Mouse (Mus musculus): ENCODE data around the gene Tut7.
A peak's percentile ranks its signal among the peaks of the same experiment; 100 is the strongest.
"Not testable (repeated sequence)": the region's sequence is repeated elsewhere in the genome, so short reads cannot be mapped to it uniquely, and the experiment has no call there.

The Tut7 gene

DNA sequence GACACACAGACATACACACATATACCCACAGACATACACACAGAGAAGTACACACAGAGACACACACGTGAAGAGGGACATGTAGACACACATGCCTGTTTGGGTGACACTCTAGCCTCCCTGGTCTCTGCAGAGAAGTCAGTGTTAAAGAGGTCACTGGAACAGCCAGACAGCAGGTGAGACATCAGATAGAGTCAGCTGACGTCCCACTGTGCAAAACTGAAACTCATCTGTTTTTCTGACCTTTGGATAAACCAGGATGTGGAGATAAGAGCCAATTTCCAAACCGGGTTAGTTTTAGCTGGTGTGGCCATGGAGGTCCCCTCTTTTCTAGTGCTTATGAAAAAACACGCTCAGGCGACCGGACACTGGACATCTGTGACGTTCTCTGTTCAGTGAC lies 9.5 kb upstream of the Tut7 start:
- no peak for DNase-seq

DNA sequence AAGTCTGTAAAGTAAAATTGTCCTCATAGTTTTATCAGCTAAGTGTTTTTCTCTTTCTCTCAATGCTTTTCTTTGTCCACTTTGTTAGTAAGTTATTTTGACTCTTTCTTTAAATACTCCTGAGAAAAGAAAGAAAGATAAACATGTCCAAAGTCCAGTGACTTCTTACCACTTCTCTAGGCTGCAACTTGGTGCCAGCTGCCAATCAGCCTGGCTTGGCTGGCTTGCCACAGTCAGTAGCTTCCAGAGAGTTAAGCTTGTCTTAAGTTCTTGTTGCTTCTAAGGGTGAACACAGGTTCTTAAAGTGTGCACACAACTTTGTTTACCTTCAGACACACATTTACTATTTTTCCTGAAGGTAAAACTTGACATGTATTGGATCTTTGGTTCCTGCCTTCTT lies 3.0 kb upstream of the Tut7 start:
- DNase-seq: no peak

DNA sequence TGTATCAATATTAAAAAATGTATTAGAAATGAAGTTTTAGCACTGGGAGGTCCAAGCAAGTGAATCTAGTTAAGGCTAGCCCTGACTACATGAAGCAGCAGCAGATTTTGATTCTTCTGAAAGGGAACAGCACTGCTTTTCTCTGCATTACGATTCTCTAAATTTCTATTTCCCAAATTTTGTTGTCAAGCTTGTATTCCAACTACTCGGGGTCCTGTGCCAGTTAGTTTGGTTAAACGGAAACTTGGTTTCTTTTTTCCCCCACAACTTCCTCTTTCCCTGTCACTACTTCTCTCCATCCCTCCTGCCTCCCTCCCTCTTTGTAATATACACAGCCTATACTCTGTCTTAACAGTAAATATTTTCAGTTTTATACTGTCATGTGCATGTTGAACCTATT lies 2.1 kb downstream of the Tut7 start:
- no peak for DNase-seq

DNA sequence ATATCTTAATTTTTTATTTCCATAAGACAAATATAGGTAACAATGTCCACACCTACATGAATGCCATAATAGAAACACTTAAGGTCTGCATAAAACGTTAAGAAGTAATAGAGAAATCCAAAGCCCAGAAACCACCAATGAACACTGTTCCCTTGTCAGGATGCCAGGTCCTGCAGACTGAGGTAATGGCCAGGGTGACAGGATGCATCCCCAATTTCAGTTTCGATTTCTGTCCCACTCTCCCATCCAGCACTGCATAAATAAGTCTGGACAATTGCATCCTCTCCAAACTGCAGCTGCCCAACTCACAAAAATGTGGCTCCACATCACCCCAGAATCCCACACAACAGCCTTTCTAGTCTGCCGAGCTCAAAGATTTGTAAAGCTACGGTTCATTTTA lies 2.8 kb downstream of the Tut7 start:
- no peak for DNase-seq

DNA sequence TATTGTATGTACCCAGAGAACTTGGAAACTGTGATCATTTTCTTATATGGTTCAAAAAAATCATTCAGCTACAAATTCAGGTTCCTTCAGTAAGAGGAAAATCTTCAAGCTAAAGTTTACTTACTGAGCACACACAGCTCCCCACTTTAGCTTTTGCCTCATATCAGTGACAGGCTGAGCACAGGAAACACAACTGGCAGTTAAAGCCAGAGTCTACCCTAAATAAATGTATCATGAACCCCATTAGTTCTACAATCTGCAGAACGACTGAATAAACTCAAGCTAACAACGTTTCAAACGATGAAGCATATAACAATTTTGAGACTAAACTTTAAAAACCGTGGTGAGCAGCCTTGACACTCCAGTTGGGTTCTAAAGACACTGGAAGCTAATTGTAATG lies 5.6 kb downstream of the Tut7 start:
- DNase-seq: no peak

DNA sequence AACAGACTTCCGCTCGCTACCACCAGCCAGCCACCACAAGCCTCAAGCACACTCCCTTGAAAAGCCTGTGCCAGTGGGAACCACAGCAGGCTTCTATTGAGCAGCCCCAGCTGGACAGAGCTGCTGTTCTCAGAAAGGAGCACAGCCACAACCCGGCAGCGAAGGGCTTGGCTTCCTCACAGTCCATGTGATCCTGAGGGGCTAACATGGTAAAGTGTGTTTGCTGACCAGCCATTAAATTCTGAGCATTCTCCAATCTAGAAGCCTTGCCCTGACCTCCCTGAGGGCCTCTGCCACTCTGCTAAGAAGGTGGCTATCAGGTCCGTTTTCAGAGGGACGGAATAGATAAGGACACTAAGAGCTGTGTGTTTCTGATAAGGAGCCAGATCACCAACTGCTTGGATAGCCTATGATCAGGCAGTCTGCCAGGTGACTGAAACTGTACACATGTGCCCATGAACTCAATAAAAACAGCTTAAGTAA lies 8.8 kb downstream of the Tut7 start:
- no peak for DNase-seq

DNA sequence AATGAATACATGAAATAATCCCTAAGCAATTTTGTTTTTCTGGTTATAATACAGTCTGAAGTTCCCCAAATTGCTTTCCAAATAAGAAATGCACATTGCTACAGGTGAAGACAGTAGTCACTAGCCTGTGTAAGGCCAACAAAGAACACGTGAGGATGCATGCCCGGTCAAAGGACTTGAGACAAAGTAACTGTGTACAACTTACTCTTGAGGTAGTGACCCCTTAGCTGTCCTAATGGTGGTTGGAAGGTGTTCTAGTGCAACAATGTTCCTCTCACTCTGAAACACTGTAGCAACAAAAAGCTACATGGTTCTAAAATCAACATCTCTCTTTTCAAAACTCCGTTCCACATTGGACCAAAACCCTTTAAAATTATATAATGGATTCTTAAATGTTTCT lies 11.4 kb downstream of the Tut7 start:
- no peak for DNase-seq

DNA sequence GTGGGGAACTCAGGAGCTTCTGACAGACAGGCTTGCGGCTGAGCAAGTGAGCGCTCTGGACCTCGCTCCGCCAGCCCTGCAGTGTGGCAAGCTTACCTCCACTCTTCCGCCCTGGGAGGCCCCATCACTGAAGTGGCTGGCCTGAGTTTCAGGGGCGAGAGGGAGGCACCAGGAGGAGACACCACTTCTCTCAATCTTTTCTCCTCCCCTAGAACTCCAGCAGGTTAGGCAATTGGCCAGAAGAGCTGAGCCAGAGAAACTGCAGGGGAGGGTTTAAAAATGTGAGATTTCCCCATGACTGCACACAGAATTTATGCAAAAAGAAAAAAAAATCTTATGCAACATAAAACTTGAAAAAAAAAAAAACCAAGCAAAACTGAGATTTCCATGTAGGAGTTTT lies 21.9 kb downstream of the Tut7 start:
- DNase-seq: no peak

DNA sequence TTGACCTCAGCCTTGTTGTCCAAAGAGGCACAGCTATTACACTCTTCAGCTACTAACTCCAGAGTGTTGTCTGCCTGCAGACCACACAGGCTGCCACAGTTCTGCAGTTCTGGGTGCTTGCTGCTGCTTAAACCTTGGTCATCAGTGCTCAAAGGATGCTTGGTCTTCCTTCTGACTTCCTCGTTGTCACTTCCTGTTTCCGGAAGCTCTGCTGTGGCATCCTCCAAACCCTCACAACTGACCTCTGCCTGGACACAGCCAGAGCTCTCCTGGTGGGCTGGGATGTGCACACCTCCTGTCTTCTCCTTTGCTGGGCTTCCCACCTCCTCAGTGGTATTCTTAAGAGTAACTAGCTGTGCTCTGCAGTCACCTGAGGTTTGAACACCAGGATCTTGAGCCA lies 22.9 kb downstream of the Tut7 start:
- no peak for DNase-seq

DNA sequence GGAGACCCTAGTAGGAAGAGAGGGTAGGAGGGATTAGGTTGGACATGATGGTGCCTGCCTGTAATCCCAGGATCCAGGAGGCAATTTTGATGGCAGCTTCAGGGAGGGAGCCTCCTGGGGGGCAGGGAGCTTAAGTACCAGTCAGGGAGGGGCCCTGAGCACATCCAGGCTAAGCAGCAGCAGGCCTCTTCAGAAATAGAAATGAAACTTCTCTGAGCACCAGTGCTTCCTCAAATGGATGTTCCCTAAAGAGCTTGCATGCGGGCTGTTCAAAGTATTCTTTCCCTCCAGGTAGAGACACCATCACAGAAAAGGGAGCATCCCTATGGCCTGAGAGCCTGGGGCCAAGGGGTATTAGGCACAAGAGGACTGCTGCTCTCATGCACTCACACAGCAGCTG lies 24.6 kb downstream of the Tut7 start:
- DNase-seq: no peak

DNA sequence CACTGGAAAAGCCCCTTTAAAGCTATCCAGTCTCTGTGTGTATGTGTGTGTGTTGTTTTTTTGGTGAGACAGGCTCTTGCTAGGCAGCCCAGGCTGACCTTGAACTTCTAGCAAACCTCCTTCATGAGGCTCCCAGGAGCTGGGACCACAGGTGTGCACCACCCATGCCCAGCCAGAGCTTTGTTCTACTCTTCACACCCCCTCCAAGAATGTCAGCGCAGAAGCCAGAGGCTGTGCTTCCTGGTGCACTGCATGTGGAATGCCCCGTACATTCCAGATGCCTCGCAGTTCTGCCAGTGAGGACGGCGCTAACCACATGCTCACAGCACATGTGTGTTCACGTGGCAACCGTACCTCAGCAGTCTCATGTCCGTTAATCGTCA lies 26.5 kb downstream of the Tut7 start:
- DNase-seq: no peak

DNA sequence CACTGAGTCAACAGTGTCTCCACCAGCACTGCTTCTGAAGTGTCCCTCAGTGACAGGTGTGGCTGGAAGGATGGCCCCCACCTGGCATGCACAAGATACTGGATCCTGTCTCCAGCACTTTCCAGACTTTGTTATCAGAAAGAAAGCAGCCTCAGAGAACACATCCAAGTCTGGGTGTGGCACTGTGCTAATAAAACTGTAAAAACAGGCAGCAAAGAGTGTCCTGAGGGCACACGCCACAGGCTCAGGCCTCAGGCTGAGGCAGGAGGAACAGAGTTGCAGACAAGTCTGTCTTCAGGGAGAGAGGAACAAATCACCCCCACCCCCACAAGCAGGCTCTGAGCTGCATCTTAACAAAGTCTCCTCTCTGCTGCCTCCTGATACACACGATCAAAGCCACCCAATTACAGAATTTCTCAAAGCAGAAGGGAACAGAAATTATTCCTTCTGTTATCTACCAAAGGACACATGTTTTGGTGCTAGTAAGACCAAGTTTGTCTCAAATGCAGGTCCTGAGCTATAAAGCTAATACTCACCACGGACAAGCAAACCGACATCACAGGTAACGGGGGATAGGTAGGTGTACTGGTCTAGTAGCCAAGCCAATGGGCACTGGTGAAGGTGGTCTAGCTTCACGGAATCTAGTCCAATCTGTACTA lies 27.0 kb downstream of the Tut7 start:
- no peak for DNase-seq

DNA sequence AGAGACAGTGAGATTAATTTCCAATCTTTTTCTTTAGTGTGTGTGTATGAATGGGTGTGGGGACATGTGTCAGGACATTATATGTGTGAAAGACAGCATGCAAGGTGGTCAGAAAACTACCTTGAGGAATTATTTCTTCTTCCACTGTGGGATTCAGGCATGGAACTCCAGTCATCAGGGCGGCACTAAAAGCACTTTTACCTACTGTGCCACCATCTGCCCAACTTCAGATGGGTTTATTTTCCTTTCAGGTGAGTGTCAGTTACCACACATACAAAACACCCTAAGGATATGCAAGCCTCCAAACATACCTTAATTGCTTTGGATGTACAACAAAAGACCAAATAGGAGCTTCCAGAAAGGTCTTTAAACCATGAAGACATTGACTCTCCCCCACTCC lies 28.2 kb downstream of the Tut7 start:
- no peak for DNase-seq

DNA sequence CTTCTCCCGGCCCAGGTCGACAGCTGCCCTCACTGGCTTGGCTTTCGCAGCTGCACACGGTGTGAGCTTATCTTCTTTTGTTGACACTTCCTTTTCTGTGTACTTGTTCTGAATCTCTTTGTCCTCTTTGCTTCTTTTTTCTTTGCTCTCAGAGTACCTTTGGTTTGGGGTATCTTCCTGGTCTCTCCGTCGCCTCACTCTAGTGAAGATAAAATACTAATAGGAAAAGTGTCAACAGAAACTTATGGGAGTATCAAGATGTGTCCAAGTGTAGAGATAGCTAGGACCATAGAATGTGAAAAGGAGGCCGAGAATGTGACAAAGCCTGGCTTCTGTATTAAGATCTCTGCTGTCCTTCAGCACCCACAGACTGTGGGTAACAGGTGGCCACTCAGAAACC lies 40.8 kb downstream of the Tut7 start, which contains the start of gene Gm49354:
Gm49354 (minus strand) TSS at position 101 of the 400 bp plus-strand sequence.
- DNase-seq: no peak

DNA sequence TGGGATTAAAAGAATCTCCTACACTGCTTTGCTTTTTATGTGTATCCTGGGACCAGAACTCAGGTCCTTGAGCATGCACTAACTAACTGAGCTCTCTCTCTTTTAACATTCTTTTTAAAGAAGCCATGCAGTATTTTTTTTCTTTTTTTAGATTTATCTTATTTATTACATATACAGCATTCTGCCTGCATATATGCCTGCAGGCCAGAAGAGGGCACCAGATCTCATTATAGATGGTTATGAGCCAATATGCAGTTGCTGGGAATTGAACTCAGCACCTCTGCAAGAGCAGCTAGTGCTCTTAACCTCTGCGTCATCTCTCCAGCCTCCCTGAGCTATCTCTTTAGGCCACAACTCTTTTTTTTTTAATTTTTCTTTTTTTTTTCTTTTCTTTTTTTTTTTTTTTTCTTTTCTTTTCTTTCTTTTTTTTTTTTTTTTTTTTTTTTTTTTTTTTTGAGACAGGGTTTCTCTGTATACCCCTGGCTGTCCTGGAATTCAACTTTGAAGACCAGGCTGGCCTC lies 43.1 kb downstream of the Tut7 start:
- DNase-seq: not testable (repeated sequence)

DNA sequence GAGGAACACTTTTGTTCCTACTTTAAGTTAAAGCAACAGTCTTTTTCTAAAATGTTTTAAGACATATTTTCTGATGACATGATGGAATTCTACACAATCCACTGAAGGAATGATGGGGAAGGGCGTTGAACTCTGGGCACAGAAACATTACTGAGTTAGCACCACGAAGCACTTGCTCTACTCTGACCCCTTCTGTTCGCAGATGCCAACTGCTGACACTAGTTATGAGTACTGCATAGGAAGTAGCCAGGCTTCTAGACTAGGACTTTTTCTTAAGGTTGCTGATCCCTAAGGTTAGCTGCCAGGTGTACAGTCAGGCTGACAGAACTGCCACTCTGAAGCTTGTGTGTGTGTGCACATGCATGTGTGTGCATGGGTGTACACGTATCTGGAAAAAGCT lies 43.7 kb downstream of the Tut7 start:
- DNase-seq: peak; percentile 43

DNA sequence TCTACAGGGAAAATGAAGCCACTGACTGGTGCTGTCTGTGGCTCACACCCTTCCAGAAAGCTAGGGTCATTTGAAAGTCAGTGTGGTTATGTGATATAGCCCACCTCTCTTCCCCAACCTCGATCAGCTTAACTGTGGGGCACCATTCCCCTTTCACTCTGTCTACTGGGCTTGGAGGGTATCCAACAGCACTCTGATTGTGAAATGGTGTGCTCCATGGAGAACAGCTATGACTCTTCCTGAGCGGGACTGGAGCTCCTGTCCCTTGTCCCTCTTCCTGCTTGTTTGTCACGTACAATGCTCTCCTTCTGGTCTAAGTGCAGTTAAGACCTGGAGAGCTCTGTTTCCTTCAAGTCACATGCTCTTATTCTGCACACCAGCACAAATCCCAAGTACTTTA lies 47.8 kb downstream of the Tut7 start:
- no peak for DNase-seq

DNA sequence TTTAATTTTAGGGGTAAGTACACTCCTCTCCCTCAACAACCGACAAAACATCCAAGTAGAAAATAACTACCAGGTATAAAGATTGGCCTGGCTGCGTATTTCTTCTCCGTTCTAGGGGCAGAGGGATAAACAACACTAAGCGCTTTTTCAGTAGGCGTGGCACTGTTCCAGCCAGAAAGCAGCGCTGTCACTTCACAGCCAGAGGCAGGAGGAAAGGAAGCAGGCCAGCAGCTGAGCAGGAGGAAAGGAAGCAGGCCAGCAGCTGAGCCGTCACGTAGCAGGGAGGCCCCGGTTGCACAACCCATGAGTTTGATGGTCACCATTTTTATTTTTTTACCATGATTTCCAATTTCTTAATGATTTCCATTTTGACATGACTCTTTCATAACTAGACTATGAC lies 51.7 kb downstream of the Tut7 start:
- DNase-seq: peak; percentile 54

DNA sequence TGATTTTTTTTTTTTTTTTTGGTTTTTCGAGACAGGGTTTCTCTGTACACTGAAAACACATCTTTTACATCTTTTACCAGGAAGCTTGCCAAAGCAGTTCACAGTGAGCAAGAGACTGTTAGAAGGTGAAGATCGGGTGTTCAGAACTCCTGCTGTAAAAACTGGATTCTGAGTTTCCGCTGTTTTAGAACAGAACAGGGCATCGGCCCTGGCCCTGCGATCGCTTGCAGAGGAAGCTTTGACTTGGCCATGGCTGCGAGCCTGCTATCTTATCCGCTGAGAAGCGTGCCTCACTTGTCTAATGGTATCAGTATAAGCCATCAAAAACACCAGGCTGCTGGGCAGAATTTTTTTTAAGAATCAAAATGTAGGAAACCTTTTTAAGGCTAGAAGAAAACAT lies 52.1 kb downstream of the Tut7 start:
- DNase-seq: peak; percentile 28

DNA sequence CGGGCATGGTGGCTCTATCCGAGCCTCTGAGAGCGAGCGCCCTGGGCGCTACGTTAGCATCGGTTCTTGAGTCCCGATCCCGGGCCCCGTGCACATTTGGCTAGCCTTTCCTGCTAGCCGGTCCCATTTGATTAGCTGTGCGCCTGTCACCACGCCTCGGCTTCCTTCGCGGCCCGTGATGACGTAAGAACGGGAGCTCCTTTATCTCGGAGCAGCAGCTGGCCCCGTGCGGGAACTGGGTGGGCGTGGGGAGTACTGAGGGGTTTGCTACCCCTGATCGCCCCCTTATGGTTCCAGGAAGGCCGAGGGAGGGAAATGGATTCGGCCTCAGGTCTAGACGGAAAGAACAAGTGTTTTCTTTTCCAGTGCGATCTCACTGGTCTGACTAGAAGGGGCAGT lies 52.8 kb downstream of the Tut7 start:
- peak; percentile 89 for DNase-seq

DNA sequence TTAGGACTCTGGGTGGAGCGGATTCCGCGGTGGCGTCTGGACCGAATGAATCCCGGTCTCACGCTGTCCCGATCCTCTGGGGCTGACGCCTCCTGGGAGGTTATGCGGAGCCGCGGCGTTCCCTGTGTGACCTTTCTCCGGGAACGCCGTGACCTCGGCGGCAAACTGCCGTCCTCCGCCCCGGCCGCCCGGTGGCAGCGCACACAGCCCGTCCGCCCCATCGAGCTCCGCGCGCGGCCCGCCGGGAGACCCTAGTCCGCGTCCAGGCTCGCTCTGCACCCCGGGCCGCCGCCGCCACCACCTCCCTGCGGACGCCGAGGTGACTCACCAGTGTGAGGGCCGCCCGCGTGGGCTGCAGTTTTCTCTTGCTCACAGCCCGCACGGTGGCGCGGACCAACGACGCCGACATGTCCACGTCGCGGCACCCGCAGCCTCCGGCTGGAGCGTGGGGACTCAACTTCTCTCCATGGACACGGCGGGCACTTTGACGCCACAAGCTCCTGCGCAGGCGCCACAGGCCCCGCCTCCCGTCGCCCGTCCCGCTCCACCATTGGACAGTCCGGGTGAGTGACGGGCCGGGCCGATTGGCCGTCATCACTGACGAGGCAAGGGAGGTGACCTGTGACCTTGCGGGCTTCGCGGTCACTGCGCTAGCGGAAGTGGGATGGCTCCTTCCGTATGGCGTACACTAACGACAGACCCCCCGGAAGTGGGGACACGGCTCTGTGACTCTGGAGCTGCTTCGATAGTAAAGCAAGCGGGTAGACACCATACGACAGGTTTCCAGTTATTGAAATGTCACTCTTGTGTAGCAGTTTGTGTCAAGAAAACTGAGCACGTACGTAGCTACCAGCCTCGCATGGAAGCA lies 53.4 kb downstream of the Tut7 start, which contains the start of gene Isca1:
Isca1 (minus strand) TSS at position 515 of the 868 bp plus-strand sequence.
- peak; percentile 98 for DNase-seq

DNA sequence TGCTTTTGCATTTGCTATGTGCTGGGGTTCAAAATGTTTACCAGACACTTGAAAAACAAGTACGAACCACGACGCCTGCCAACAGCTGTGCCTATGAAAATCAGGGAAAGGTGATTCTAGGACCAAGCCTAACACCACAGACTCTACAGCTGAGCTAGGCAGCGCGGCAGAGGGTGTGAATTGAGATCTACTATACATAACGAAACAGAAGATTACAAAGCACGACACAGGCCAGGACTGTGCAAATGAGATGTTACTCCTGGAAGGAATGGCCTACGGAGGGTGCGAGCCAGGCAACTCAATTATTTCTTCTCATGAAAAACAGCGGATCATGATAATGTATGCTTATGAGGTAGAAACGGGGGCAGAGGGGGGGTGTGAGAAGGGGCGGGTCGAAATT lies 54.4 kb downstream of the Tut7 start:
- no peak for DNase-seq

DNA sequence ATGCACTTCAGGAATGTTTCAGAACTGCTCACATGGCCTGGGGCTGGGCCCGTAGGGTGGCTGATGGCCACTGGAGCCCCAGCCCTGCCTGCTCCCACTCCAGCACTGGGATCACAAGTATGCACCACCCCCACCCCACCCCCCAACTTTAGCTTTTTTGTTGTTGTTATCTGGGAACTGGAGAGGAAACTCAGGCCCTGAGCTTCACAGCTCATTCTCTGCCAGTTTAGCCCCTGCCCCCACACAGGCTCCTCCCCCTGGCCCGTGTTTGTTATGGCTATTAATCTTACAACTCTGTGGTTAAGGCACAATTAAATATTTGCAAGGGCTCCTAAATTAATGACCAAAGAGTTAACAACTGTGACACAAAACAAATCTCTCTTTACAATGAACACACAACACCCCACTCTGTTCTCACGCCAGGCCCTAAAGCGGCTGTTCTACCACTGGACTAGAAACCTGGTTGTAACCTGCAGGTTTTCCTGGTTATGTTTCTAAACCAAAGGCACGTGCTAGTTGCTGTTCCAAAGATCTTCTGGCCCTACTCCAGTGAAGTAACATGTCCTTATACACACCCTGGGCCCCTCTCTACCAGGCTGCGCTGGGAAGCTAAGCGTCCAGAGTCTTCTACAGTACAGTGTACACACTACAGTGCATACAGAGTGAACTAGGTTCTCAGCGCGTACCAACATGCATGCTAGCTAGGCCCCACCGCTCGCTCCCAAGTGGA lies 56.0 kb downstream of the Tut7 start:
- no peak for DNase-seq
